Mouse (Mus musculus) neural tube, embryonic 14.5 days (tissue): Measurements from ENCODE around the gene Tbc1d2. TPM values are rescaled to one million over a fixed set of nuclear protein-coding genes. Genes with fewer than 3 reads are reported as not detected.
"Not testable (repeated sequence)": the region's sequence is repeated elsewhere in the genome, so short reads cannot be mapped to it uniquely, and the experiment has no call there.

Experiments
- ATAC-seq: fragments of 200-750 bp; cut with Nextera tagmentation; 2 replicates; pipeline ENCODE4 v1.8.0; 2017; ENCODE audit warnings: low read depth, mild to moderate bottlenecking, moderate TSS enrichment, moderate library complexity
- H3K27ac ChIP-seq: fragments of 300-500 bp; sonication (generic); 2 replicates; pipeline ENCODE4 v1.5.1; 2014; ENCODE audit warnings: low read depth, mild to moderate bottlenecking, control low read depth, low read length, moderate library complexity, mixed read lengths
- H3K27me3 ChIP-seq: fragments of 300-500 bp; sonication (generic); 2 replicates; pipeline ENCODE4 v1.6.1; 2014; ENCODE audit warnings: low read length; ENCODE audit not compliant: control insufficient read depth, insufficient read depth
- H3K36me3 ChIP-seq: fragments of 300-500 bp; sonication (generic); 2 replicates; pipeline ENCODE4 v1.6.1; 2014; ENCODE audit warnings: low read length, mixed read lengths; ENCODE audit not compliant: control insufficient read depth, insufficient read depth
- H3K4me1 ChIP-seq: fragments of 300-500 bp; sonication (generic); 2 replicates; pipeline ENCODE4 v1.6.1; 2014; ENCODE audit warnings: low read length; ENCODE audit not compliant: control insufficient read depth, insufficient read depth
- H3K4me2 ChIP-seq: fragments of 300-500 bp; sonication (generic); 2 replicates; pipeline ENCODE4 v1.6.1; 2014; ENCODE audit warnings: mild to moderate bottlenecking, low read depth, low read length, control low read depth
- H3K4me3 ChIP-seq: fragments of 300-500 bp; sonication (generic); 2 replicates; pipeline ENCODE4 v1.5.1; 2014; ENCODE audit warnings: low read depth, low read length, control low read depth, mixed read lengths
- H3K9ac ChIP-seq: fragments of 300-500 bp; sonication (generic); replicated peaks from 2 replicates; pipeline ENCODE4 v1.6.1; 2014; ENCODE audit warnings: low read depth, mild to moderate bottlenecking, control low read depth, low read length, mixed read lengths
- H3K9me3 ChIP-seq: fragments of 300-500 bp; sonication (generic); 2 replicates; pipeline ENCODE4 v1.6.1; 2016; ENCODE audit warnings: low read length; ENCODE audit not compliant: control insufficient read depth
- WGBS: fragments of 180-500 bp; shearing (Covaris S2); extraction: QIAGEN DNeasy Blood & Tissue Kit; methylation state at CpG from one replicate; pipeline ENCODE4 v1.1.7; 2014; 5-methylcytosine and 5-hydroxymethylcytosine counted together
- polyA plus RNA-seq: library from polyadenylated mRNA; unstranded; fragments of >200 nt; fragmentation: Nextera tagmentation; extraction: Ambion mirVana; gene quantifications from 2 replicates; pipeline ENCODE4 v1.2.1, GENCODE M21; 2014

Gene Tbc1d2
- polyA plus RNA-seq, 1 experiment from 2014 or later = 0.36 TPM

DNA sequence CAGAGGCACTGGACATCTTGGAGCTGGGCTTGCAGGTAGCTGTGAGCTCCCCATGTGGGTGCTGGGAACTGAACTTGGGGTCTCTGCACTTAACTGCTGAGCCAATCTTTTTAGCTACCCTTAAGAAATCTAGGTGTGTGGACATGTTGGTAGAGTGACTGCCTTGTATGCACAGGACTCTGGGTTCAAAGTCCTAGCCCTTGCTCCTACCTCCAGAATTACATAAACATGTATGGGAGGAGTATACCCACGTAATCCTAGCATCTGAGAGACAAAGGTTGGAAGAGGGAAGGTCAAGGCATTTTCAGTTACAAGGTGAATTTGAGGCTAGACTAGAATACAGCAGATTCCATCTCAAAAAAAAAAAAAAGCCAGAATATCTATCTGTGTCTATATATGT, 5.3 kb upstream of the Tbc1d2 start:
- WGBS = 72% methylated on average over 1 of the region's 1 CpGs
- H3K9me3 ChIP-seq = no peaks in the 10 kb centered on the region
- no peak overlapping the region for H3K4me2 ChIP-seq
- H3K36me3 ChIP-seq = no peaks in the 10 kb centered on the region
- H3K9ac ChIP-seq = no peak overlapping the region
- ATAC-seq = no peak
- no peaks in the 10 kb centered on the region for H3K4me1 ChIP-seq
- no peak overlapping the region for H3K4me3 ChIP-seq
- no peak overlapping the region for H3K27ac ChIP-seq
- peaks cover 3% of the 10 kb centered on the region; the same call in 1 of the 2 replicates for H3K27me3 ChIP-seq

DNA sequence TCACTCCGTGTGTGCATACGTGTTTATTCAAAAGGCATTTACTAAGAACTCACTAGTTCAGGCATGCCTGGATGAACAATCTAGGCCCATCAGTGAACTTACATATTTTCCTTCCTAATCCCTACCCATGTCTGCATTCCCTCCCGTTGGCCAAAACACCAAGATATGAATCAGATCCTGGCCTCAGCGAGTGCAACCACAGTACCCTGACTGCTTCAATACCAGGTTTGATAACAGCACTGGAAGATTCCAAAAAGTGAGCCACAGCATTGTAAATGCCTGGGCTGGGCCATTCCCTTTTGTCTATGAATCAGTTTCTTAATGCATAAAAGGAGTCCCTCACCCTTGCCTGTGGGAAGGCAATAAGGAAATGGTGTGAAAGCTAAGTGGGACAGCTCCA, 848 bp downstream of the Tbc1d2 start:
- H3K4me3 ChIP-seq = peak overlapping the region; percentile 76
- H3K9ac ChIP-seq = no peak overlapping the region
- peaks cover 6% of the 10 kb centered on the region; the same call in 1 of the 2 replicates for H3K27me3 ChIP-seq
- peak overlapping the region; percentile 92 for H3K4me2 ChIP-seq
- H3K27ac ChIP-seq = no peak overlapping the region
- no peaks in the 10 kb centered on the region for H3K36me3 ChIP-seq
- H3K4me1 ChIP-seq = 0 out of 2 replicates have a peak, but pooled peaks cover 3% of the 10 kb centered on the region
- H3K9me3 ChIP-seq = no peaks in the 10 kb centered on the region
- no peak for ATAC-seq
- 59% methylated on average over 4 of the region's 4 CpGs for WGBS

DNA sequence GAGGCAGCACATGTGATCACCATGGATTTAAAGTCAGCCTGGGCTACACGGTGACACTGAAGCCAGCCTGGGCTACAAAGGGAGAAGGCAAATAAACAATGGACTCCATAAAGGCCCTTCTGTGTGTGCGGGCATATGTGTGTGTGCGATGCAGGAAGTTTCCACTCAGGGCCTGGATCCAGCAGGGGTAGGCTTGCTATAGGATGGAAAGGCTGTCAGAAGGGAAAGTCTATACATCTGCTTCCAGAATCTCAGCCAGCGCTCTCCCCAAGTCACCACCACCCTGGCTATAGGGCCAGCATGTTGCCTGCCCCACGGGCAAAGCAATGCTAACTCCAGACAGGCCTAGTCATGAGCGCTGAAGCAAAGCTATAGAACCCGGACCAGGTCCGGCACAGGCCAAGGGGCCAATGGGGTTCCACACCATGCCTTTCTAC, 6.3 kb downstream of the Tbc1d2 start:
- H3K9me3 ChIP-seq = no peaks in the 10 kb centered on the region
- H3K27me3 ChIP-seq = no peaks in the 10 kb centered on the region
- WGBS = 84% methylated on average over 8 of the region's 8 CpGs
- no peak overlapping the region for H3K4me2 ChIP-seq
- peak overlapping the region; percentile 39; the same call in 1 of the 2 replicates for H3K27ac ChIP-seq
- no peak overlapping the region for H3K4me3 ChIP-seq
- H3K9ac ChIP-seq = no peak overlapping the region
- H3K4me1 ChIP-seq = no peaks in the 10 kb centered on the region
- H3K36me3 ChIP-seq = no peaks in the 10 kb centered on the region
- no peak for ATAC-seq

DNA sequence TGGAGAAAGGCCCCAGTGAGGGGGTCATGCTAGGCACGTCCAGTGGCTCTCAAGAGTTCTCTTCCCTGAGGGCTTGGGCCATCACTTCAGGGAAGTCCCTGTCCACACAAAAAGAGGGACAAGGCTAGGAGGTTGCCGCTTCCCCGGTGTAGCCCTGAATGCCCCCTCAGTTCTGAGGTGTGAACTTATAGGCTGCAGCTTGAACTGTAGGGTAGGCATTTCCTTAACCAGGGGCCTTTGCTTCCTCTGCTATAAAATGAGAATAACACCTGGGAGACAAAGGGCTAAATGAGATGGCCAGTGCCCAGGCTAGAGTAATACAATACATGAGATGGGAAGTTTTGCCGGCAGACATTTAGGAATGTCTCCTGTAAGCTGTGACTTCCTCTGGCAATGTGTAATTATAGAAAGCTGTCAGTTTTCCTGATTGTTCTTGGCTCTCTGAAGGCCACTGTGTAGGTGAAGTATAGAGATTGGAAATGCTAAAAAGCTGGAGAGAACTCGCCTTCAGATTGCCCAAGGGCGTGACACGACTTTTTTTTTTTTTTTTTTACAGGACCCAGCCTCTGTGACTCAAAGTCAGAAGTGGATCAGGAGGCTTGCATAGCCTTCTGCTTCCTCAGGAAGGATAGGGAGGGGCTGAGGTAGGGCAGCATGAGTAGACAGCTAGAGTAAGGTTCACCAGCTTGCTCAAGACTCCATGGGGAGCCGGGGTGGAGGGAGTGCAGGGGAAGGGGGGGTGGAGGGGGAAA, 6.9 kb downstream of the Tbc1d2 start:
- Histone ChIP-seq H3K4me1 (no peaks in the 10 kb centered on the region), H3K27ac (0 out of 2 replicates have a peak overlapping the region, but pooled peaks have one; percentile 28), H3K27me3 (no peaks in the 10 kb centered on the region), H3K9ac (no peak overlapping the region), H3K4me2 (no peak overlapping the region), H3K36me3 (no peaks in the 10 kb centered on the region), H3K9me3 (no peaks in the 10 kb centered on the region), H3K4me3 (no peak overlapping the region)
- ATAC-seq = no peak
- WGBS = 71% methylated on average over 8 of the region's 8 CpGs

DNA sequence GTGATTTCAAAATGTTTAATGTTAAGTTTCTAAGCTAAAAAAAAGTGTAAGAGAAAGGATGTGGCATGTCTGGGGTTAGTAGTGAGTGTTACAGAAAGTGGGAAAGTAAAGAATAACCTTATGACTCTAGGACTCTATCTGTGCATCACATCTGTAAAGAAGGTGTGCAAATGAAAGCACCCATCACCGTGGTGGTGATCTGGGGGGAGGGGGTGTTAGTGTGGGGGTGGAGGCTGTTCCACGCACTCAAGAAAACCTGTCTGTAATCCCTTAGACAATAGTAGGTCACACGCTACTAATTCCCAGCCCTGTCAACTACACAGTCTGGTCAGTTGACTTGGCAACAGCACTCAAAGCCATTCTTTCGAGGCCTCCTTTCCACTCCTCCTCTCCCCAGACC, 8.7 kb downstream of the Tbc1d2 start:
- H3K27me3 ChIP-seq = no peaks in the 10 kb centered on the region
- H3K4me2 ChIP-seq = no peak overlapping the region
- no peak for ATAC-seq
- H3K36me3 ChIP-seq = no peaks in the 10 kb centered on the region
- H3K4me3 ChIP-seq = no peak overlapping the region
- H3K9me3 ChIP-seq = no peaks in the 10 kb centered on the region
- no peak overlapping the region for H3K27ac ChIP-seq
- H3K9ac ChIP-seq = no peak overlapping the region
- no peaks in the 10 kb centered on the region for H3K4me1 ChIP-seq
- 62% methylated on average over 4 of the region's 4 CpGs for WGBS

DNA sequence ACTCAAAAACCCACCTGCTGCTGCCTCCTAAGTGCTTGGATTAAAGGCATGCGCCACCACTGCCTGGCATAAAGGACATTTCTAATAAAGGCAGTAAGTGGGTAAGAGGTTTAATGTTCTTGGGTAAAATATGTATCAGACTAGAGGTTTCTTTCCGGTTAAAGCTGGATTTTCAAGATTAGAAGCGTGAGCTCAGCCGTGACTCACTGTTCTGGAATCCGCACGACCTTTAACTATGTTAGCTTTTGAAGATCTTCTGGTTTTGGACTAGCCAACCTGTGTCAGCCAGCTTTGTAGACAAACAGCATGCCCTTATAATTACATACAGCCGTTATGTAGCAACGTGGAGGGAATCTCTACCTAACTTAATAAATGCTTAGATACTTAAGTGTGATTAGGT, 10.1 kb downstream of the Tbc1d2 start:
- H3K9ac ChIP-seq = no peak overlapping the region
- H3K4me3 ChIP-seq = no peak overlapping the region
- WGBS = 95% methylated on average over 8 of the region's 8 CpGs
- H3K4me2 ChIP-seq = no peak overlapping the region
- no peak overlapping the region for H3K27ac ChIP-seq
- H3K4me1 ChIP-seq = no peaks in the 10 kb centered on the region
- ATAC-seq = no peak
- H3K9me3 ChIP-seq = no peaks in the 10 kb centered on the region
- no peaks in the 10 kb centered on the region for H3K36me3 ChIP-seq
- no peaks in the 10 kb centered on the region for H3K27me3 ChIP-seq

DNA sequence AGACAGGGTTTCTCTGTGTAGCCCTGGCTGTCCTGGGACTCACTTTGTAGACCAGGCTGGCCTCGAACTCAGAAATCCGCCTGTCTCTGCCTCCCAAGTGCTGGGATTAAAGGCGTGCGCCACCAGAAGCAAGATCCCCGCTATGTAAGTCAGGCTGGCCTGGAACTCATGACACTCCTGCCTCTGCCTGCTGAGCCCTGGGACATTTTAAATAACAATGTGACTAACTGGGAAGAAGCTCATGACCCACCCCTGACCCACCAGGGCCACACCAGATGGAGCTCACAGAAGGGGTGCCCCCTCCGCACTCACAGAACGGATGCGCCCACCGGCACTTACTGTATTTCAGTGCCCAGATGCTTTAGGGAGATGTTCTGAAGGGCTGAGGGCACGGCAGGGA, 12.8 kb downstream of the Tbc1d2 start:
- H3K9me3 ChIP-seq, H3K27ac ChIP-seq, ATAC-seq, H3K4me3 ChIP-seq, H3K27me3 ChIP-seq, H3K36me3 ChIP-seq, H3K4me1 ChIP-seq, H3K4me2 ChIP-seq, H3K9ac ChIP-seq: not testable (repeated sequence)
- WGBS = 91% methylated on average over 10 of the region's 10 CpGs

DNA sequence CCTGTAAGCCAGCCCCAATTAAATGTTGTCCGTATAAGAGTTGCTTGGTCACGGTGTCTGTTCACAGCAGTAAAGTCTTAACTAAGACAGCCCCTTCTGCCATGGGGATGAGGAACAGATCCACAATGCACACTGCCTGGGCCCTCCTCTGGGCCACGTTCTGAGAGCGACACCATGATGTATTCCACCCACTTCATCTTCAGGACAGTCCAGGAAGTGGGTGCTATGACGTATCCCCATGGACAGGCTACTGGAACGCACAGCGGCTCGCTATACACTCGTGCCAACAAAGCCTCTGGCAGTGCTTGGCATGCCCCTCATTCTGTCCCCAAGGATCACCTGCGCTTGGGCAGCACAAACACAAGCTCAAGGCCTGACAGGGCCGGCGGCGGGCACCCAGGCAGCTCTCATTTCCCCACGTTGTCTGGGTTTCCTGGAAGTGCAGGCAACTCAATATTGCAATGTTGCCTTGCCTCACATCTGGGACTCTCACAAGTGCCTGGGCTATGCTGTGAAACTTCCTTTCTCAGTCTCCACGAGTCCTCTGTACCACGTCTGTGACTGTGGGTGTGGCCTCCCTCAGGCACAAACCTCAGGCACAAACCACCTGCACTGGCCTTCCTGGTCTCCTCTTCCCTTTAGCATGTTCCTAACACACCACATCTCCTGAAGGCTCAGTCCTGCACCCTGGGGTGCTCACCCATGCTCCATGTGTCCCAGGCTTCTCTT, 14.1 kb downstream of the Tbc1d2 start:
- no peaks in the 10 kb centered on the region for H3K4me1 ChIP-seq
- H3K4me2 ChIP-seq = no peak overlapping the region
- H3K27me3 ChIP-seq = no peaks in the 10 kb centered on the region
- no peak for ATAC-seq
- no peak overlapping the region for H3K9ac ChIP-seq
- H3K27ac ChIP-seq = no peak overlapping the region
- no peaks in the 10 kb centered on the region for H3K36me3 ChIP-seq
- 86% methylated on average over 16 of the region's 16 CpGs for WGBS
- H3K9me3 ChIP-seq = no peaks in the 10 kb centered on the region
- H3K4me3 ChIP-seq = no peak overlapping the region

DNA sequence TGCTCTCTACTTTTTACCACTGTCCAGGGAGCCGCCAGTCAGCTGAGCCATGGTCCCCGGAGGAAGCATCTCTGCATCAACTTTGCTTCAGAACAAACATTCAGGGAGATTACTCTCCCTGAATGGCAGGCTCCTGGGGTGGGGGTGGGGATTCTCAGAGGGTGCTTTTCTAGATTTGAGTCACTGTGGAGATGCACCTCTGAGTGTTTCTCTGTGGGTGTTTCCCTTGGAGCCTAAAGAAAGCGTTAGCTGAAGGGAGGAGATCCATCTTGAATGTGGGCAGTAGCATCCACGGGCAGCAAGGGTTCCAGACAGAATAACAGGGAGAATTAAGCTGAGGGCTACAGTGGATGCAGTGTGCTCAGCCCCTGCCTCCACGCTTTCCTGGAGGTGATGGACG, 15.1 kb downstream of the Tbc1d2 start:
- Histone ChIP-seq H3K4me3 (no peak overlapping the region), H3K9me3 (no peaks in the 10 kb centered on the region), H3K4me1 (no peaks in the 10 kb centered on the region), H3K9ac (no peak overlapping the region), H3K27ac (no peak overlapping the region), H3K36me3 (no peaks in the 10 kb centered on the region), H3K4me2 (no peak overlapping the region), H3K27me3 (no peaks in the 10 kb centered on the region)
- WGBS = 64% methylated on average over 6 of the region's 6 CpGs
- ATAC-seq = no peak
